Comparison of ENCODE assay signal across 13 mouse cellular contexts in genomic region chr9:96261101-96261500, GRCm38 (mm10).
DNase-seq lines count a peak whose midpoint lies in the region; ATAC-seq and TF ChIP-seq lines count a peak whose summit lies in the region.
"Had no signal": no experiment of that assay in that cellular context is flagged by ENCODE, and none has a peak within 500 bp of the region (broad histone marks: within the 10 kb centered on the region; RNA-seq: fewer than 3 reads in every experiment).

No protein-coding gene starts in this region.

- H3K36me3 ChIP-seq in forebrain, embryonic 11.5 days (ENCODE audit: control insufficient read depth, insufficient read depth, low read length), result no peaks in the 10 kb centered on the region
- no peaks in the 10 kb centered on the region for H3K36me3 ChIP-seq in forebrain, embryonic 16.5 days (ENCODE audit: control insufficient read depth, insufficient read depth)
- no peaks in the 10 kb centered on the region for H3K36me3 ChIP-seq in neural tube, embryonic 11.5 days (ENCODE audit: control insufficient read depth, insufficient read depth, low read length)
- H3K36me3 ChIP-seq in hindbrain, postnatal 0 days (ENCODE audit: insufficient read depth, low read length), result no peaks in the 10 kb centered on the region
- H3K36me3 ChIP-seq in midbrain, embryonic 15.5 days (replicated peaks), result no peaks in the 10 kb centered on the region

- no peak overlapping the region for H3K27ac ChIP-seq in forebrain, embryonic 11.5 days (ENCODE audit: low read depth, low read length)
- H3K27ac ChIP-seq in forebrain, embryonic 16.5 days (ENCODE audit: low read length), result no peak overlapping the region
- no peak overlapping the region for H3K27ac ChIP-seq in neural tube, embryonic 11.5 days (ENCODE audit: low read depth, low read length)
- H3K27ac ChIP-seq in hindbrain, postnatal 0 days, result no peak overlapping the region
- H3K27ac ChIP-seq in midbrain, embryonic 15.5 days, result no peak overlapping the region
- no peak overlapping the region for H3K27ac ChIP-seq in gastrocnemius, adult 2 months

- DNase-seq in forebrain, embryonic 11.5 days (ENCODE audit: low spot score), result no peak
- no peak for DNase-seq in neural tube, embryonic 11.5 days (ENCODE audit: low spot score)
- DNase-seq in neural tube, embryonic 10.5 days (ENCODE audit: extremely low spot score, low spot score), result no peak
- no peak for DNase-seq in hindbrain, postnatal 0 days (ENCODE audit: low spot score)
- no peak for DNase-seq in Muller cell, postnatal 12 days (ENCODE audit: inconsistent ontology term)
- DNase-seq in gastrocnemius, adult 2 months, result no peak
- DNase-seq: adrenal gland, postnatal 14 days; cerebellum, postnatal 14 days; heart, postnatal 10 days; kidney, adult 2 months; right cerebral cortex, adult 18-20 months had no signal

- TF ChIP-seq CTCF in hindbrain, postnatal 0 days (IDR thresholded peaks at IDR 0.05; ENCODE audit: low read depth), result no peak
- TF ChIP-seq CTCF in gastrocnemius, adult 2 months (IDR thresholded peaks at IDR 0.05), result no peak

- WGBS in forebrain, embryonic 11.5 days, result 61% methylated on average over 4 of the region's 4 CpGs
- 70% methylated on average over 4 of the region's 4 CpGs for WGBS in forebrain, embryonic 16.5 days
- 67% methylated on average over 4 of the region's 4 CpGs for WGBS in neural tube, embryonic 11.5 days
- 69% methylated on average over 4 of the region's 4 CpGs for WGBS in hindbrain, postnatal 0 days
- 73% methylated on average over 4 of the region's 4 CpGs for WGBS in midbrain, embryonic 15.5 days

- intact Hi-C loops in gastrocnemius, adult 2 months (cut with DNase I), result no loop called here

- H3K9me3 ChIP-seq in forebrain, embryonic 11.5 days (ENCODE audit: control insufficient read depth, low read length), result no peaks in the 10 kb centered on the region
- H3K9me3 ChIP-seq in forebrain, embryonic 16.5 days (ENCODE audit: control insufficient read depth, low read length), result no peaks in the 10 kb centered on the region
- no peaks in the 10 kb centered on the region for H3K9me3 ChIP-seq in neural tube, embryonic 11.5 days (ENCODE audit: control insufficient read depth, low read length)
- no peaks in the 10 kb centered on the region for H3K9me3 ChIP-seq in hindbrain, postnatal 0 days (ENCODE audit: low read length)
- no peaks in the 10 kb centered on the region for H3K9me3 ChIP-seq in midbrain, embryonic 15.5 days

- no peaks in the 10 kb centered on the region for H3K27me3 ChIP-seq in forebrain, embryonic 11.5 days (ENCODE audit: control insufficient read depth, insufficient read depth, low read length)
- H3K27me3 ChIP-seq in forebrain, embryonic 16.5 days (replicated peaks; ENCODE audit: control insufficient read depth, insufficient read depth, low read length), result no peaks in the 10 kb centered on the region
- no peaks in the 10 kb centered on the region for H3K27me3 ChIP-seq in neural tube, embryonic 11.5 days (ENCODE audit: control insufficient read depth, insufficient read depth, low read length)
- no peaks in the 10 kb centered on the region for H3K27me3 ChIP-seq in hindbrain, postnatal 0 days (ENCODE audit: insufficient read depth, low read length)
- no peaks in the 10 kb centered on the region for H3K27me3 ChIP-seq in midbrain, embryonic 15.5 days (replicated peaks)

- 0 out of 2 replicates have a peak, but pooled peaks cover 2% of the 10 kb centered on the region for H3K4me1 ChIP-seq in forebrain, embryonic 11.5 days (replicated peaks; ENCODE audit: control insufficient read depth, insufficient read depth, low read length)
- H3K4me1 ChIP-seq in forebrain, embryonic 16.5 days (replicated peaks; ENCODE audit: control insufficient read depth, insufficient read depth, low read length), result peaks cover 6% of the 10 kb centered on the region; the same call in 1 of the 2 replicates
- no peaks in the 10 kb centered on the region; the same call in 1 of the 2 replicates for H3K4me1 ChIP-seq in neural tube, embryonic 11.5 days (ENCODE audit: control insufficient read depth, insufficient read depth, low read length)
- H3K4me1 ChIP-seq in hindbrain, postnatal 0 days (ENCODE audit: insufficient read depth, low read length), result no peaks in the 10 kb centered on the region
- peaks cover 11% of the 10 kb centered on the region for H3K4me1 ChIP-seq in midbrain, embryonic 15.5 days

- no peak overlapping the region for H3K9ac ChIP-seq in forebrain, embryonic 11.5 days (ENCODE audit: low read length)
- H3K9ac ChIP-seq in forebrain, embryonic 16.5 days (replicated peaks; ENCODE audit: low read depth, low read length), result no peak overlapping the region
- H3K9ac ChIP-seq in neural tube, embryonic 11.5 days (ENCODE audit: low read length), result no peak overlapping the region
- H3K9ac ChIP-seq in hindbrain, postnatal 0 days (replicated peaks; ENCODE audit: low read length), result no peak overlapping the region
- H3K9ac ChIP-seq in midbrain, embryonic 15.5 days, result no peak overlapping the region

- peak overlapping the region; percentile 34; the same call in 1 of the 2 replicates for H3K4me2 ChIP-seq in forebrain, embryonic 11.5 days (ENCODE audit: low read depth, low read length, severe bottlenecking)
- no peak overlapping the region for H3K4me2 ChIP-seq in forebrain, embryonic 16.5 days (ENCODE audit: low read length)
- peak overlapping the region; percentile 30 for H3K4me2 ChIP-seq in neural tube, embryonic 11.5 days (ENCODE audit: low read depth)
- peak overlapping the region; percentile 16; the same call in 1 of the 2 replicates for H3K4me2 ChIP-seq in hindbrain, postnatal 0 days (ENCODE audit: low read depth, low read length)
- peak overlapping the region; percentile 11; the same call in 1 of the 2 replicates for H3K4me2 ChIP-seq in midbrain, embryonic 15.5 days

- peak overlapping the region; percentile 11; the same call in 1 of the 2 replicates for H3K4me3 ChIP-seq in forebrain, embryonic 11.5 days (ENCODE audit: low read depth, low read length)
- no peak overlapping the region for H3K4me3 ChIP-seq in forebrain, embryonic 16.5 days (replicated peaks; ENCODE audit: low read length)
- no peak overlapping the region for H3K4me3 ChIP-seq in neural tube, embryonic 11.5 days (ENCODE audit: low read depth, low read length)
- no peak overlapping the region for H3K4me3 ChIP-seq in hindbrain, postnatal 0 days (ENCODE audit: low read length)
- no peak overlapping the region for H3K4me3 ChIP-seq in midbrain, embryonic 15.5 days
- H3K4me3 ChIP-seq in gastrocnemius, adult 2 months, result no peak overlapping the region

- ATAC-seq in forebrain, embryonic 11.5 days (replicated peaks; ENCODE audit: low FRiP score), result no peak
- no peak for ATAC-seq in forebrain, embryonic 16.5 days
- no peak for ATAC-seq in neural tube, embryonic 11.5 days (ENCODE audit: insufficient read depth, low FRiP score, low TSS enrichment)
- no peak for ATAC-seq in hindbrain, postnatal 0 days
- ATAC-seq in midbrain, embryonic 15.5 days (replicated peaks), result no peak
